Mouse (Mus musculus): ENCODE data around the gene Chtop. TPM values are rescaled to one million over a fixed set of nuclear protein-coding genes. Genes with fewer than 3 reads are reported as not detected.

Chtop gene
- total RNA-seq, 1 experiment, result 110 TPM

DNA sequence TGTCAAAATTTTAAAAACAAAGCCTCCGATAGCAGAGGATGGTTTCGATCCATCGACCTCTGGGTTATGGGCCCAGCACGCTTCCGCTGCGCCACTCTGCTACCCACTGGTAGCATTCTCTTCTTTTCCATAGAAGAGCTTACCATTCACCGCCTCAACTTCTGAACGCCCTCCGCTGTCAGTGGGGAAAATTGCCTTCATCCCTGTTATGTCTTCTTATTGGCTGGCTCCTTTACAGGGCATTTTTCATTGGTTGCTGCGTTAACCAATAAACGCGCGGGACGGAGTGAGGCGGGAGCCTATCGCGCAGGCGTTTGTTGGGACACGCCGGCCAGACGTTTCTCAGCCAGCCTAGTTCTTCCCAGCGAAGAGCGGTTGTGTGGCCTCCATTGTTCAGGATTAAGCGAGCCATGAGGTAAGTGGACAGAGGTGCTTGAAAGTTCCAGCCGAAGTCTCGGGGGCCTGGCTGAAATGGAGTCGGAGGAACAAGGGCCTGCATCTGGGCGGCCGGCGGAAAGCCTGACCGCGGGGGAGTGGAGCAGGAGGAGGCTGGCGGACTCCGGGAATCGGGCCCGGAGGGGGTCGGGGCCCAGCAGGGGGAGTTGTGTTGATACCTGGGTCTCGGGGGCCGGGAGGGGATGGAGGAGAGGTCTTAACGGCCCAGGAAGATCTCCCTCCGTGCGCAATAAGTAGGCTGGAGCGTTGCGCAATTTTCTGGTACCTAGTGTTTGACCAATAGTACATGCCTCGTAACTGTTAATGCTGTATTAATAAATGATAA lies 33.3 kb downstream of the Chtop start, which contains the start of gene Ilf2:
TSS of gene Ilf2 (plus strand) at position 296 of the 781 bp plus-strand sequence.
- H3K27ac ChIP-seq (ENCODE audit: insufficient read depth, low read depth, low read length, poor library complexity, severe bottlenecking), result peak within 1 kb of the TSS; percentile 87
- peak within 1 kb of the TSS; percentile 96 for H3K9ac ChIP-seq (ENCODE audit: insufficient read depth, low read depth, low read length, poor library complexity, severe bottlenecking)
- H3K9me3 ChIP-seq (ENCODE audit: control insufficient read depth, insufficient read depth, low read depth, low read length), result no peaks in the 10 kb centered on the region
- TF ChIP-seq ZNF384 (IDR thresholded peaks at IDR 0.05; ENCODE audit: low read depth, low read length) (no peak), MAFK (IDR thresholded peaks at IDR 0.05; ENCODE audit: insufficient read depth, low read depth, low read length) (peak; percentile 96), HCFC1 (IDR thresholded peaks at IDR 0.05; ENCODE audit: borderline replicate concordance, insufficient read depth, low read length) (peak; percentile 62; the same call in 1 of the 2 replicates), ZC3H11A (IDR thresholded peaks at IDR 0.05; ENCODE audit: borderline replicate concordance, low read depth, low read length) (no peak), CHD2 (IDR thresholded peaks at IDR 0.05; ENCODE audit: low read depth, low read length) (peak; percentile 94)
- peak within 1 kb of the TSS; percentile 89 to 96 for H3K4me3 ChIP-seq (ENCODE audit: insufficient read depth in 1 of 2, low read depth in 1 of 2, low read length in 2 of 2, poor library complexity in 1 of 2, severe bottlenecking in 1 of 2)
- in situ Hi-C loops (cut with MboI; ENCODE audit: low sequenced_read_pairs in 2 of 2, unreplicated experiment in 2 of 2), result no loop called here
- DNase-seq (ENCODE audit: low read depth, low spot score), result peak; percentile 94
- peaks cover 3% of the 10 kb centered on the region for H3K36me3 ChIP-seq (ENCODE audit: control insufficient read depth, insufficient read depth, low read length, poor library complexity, severe bottlenecking)
- peaks cover 2% of the 10 kb centered on the region in 2 experiments; a peak in 1 of 4 replicates for H3K4me1 ChIP-seq (ENCODE audit: control insufficient read depth in 2 of 2, insufficient read depth in 2 of 2, low read length in 2 of 2, poor library complexity in 1 of 2)

DNA sequence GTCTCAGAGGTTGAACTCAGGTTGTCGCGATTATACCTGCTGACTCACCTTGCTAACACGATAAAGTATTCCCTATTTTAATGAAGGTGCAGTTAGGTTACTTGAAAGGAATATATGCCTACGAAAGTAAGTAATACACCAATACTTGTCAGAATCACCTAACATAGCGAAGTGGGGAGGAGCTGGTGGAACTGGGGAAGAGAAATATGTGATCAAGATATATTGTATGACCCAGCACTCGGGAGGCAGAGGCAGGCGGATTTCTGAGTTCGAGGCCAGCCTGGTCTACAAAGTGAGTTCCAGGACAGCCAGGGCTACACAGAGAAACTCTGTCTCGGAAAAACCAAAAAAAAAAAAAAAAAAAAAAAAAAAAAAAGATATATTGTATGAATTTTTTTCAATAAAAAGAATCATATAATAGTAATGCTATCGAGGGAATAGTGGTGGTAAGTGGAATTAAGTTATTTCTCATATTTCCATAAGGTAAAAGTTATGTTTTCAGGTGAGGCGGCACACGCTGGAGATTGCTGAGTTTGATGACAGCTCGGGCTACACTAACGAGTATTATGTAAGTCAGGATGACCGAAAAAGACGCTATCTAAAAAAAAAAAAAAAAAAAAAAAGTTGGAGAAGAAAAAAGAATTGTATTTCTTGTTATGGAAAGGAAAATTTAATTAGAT lies 34.0 kb downstream of the Chtop start:
- H3K9ac ChIP-seq (ENCODE audit: insufficient read depth, low read depth, low read length, poor library complexity, severe bottlenecking), result no peak overlapping the region
- H3K4me3 ChIP-seq (ENCODE audit: insufficient read depth in 1 of 2, low read depth in 1 of 2, low read length in 2 of 2, poor library complexity in 1 of 2, severe bottlenecking in 1 of 2), result peak overlapping the region in 1 of 2 experiments; percentile 61; a peak in 2 of 4 replicates
- no peak overlapping the region for H3K27ac ChIP-seq (ENCODE audit: insufficient read depth, low read depth, low read length, poor library complexity, severe bottlenecking)
- peaks cover 2% of the 10 kb centered on the region in 2 experiments; a peak in 1 of 4 replicates for H3K4me1 ChIP-seq (ENCODE audit: control insufficient read depth in 2 of 2, insufficient read depth in 2 of 2, low read length in 2 of 2, poor library complexity in 1 of 2)
- TF ChIP-seq MAFK (IDR thresholded peaks at IDR 0.05; ENCODE audit: insufficient read depth, low read depth, low read length), result no peak
- no peak for TF ChIP-seq ZC3H11A (IDR thresholded peaks at IDR 0.05; ENCODE audit: borderline replicate concordance, low read depth, low read length)
- peak; percentile 83 for TF ChIP-seq ZNF384 (IDR thresholded peaks at IDR 0.05; ENCODE audit: low read depth, low read length)
- H3K9me3 ChIP-seq (ENCODE audit: control insufficient read depth, insufficient read depth, low read depth, low read length), result no peaks in the 10 kb centered on the region
- in situ Hi-C loops (cut with MboI; ENCODE audit: low sequenced_read_pairs in 2 of 2, unreplicated experiment in 2 of 2), result no loop called here
- no peaks in the 10 kb centered on the region; the same call in none of the 2 replicates for H3K36me3 ChIP-seq (ENCODE audit: control insufficient read depth, insufficient read depth, low read length, poor library complexity, severe bottlenecking)
- DNase-seq (ENCODE audit: low read depth, low spot score), result no peak

- no peaks in the 10 kb centered on the region for H3K36me3 ChIP-seq (ENCODE audit: control insufficient read depth, insufficient read depth, low read length, poor library complexity, severe bottlenecking)
- H3K27ac ChIP-seq (ENCODE audit: insufficient read depth, low read depth, low read length, poor library complexity, severe bottlenecking), result no peak overlapping the region
- in situ Hi-C loops (cut with MboI; ENCODE audit: low sequenced_read_pairs in 2 of 2, unreplicated experiment in 2 of 2), result no loop called here
- no peak overlapping the region for H3K9ac ChIP-seq (ENCODE audit: insufficient read depth, low read depth, low read length, poor library complexity, severe bottlenecking)
- no peaks in the 10 kb centered on the region for H3K9me3 ChIP-seq (ENCODE audit: control insufficient read depth, insufficient read depth, low read depth, low read length)
- no peak for DNase-seq (ENCODE audit: low read depth, low spot score)
- H3K4me3 ChIP-seq (ENCODE audit: insufficient read depth in 1 of 2, low read depth in 1 of 2, low read length in 2 of 2, poor library complexity in 1 of 2, severe bottlenecking in 1 of 2), result no peak overlapping the region
- TF ChIP-seq MAFK (IDR thresholded peaks at IDR 0.05; ENCODE audit: insufficient read depth, low read depth, low read length), result no peak
- 0 out of 2 replicates have a peak, but pooled peaks have one; percentile 22 for TF ChIP-seq ZNF384 (IDR thresholded peaks at IDR 0.05; ENCODE audit: low read depth, low read length)
- peaks cover 0 to 2% of the 10 kb centered on the region in 2 experiments; a peak in 1 of 4 replicates for H3K4me1 ChIP-seq (ENCODE audit: control insufficient read depth in 2 of 2, insufficient read depth in 2 of 2, low read length in 2 of 2, poor library complexity in 1 of 2)
Observed at GRCm38 (mm10) chr3:90472213-90472612, 37.1 kb downstream of the Chtop start.

DNA sequence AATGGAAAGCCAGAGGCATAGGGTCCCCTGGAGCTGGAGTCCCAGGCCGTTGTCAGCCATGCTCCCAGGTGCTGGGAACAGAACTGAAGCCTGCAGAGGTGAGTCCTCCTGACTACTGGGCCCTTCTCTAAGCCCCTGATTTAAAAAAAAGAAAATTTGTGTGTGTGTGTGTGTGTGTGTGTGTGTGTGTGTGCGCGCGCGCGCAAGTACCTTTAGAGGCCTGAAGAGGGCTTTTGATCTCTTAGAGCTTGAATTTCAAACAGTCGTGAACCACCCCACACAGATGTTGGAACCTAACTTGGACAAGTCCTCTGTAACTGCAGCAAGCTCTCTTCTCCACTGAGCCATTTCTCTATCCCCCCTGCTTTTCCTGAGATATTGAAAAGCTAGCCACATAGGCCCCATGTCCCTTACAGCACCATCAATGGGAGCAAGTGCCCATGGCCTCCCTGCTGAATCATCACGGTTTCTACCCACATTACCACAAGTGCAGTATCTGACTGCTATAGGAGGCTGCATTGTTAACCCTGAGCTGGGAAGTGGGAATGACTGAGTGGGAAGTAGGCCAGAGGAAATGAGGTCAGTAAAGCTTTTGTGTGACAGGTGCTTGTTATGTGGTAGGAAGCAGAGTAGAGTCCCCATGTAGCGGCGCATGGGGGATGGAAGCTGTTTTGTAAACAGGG lies 41.5 kb downstream of the Chtop start:
- DNase-seq (ENCODE audit: low read depth, low spot score), result no peak
- H3K36me3 ChIP-seq (ENCODE audit: control insufficient read depth, insufficient read depth, low read length, poor library complexity, severe bottlenecking), result no peaks in the 10 kb centered on the region

More for the DNA sequence above, 41.5 kb downstream of the Chtop start:
- Histone ChIP-seq H3K4me3 (ENCODE audit: insufficient read depth in 1 of 2, low read depth in 1 of 2, low read length in 2 of 2, poor library complexity in 1 of 2, severe bottlenecking in 1 of 2) (no peak overlapping the region), H3K9ac (ENCODE audit: insufficient read depth, low read depth, low read length, poor library complexity, severe bottlenecking) (no peak overlapping the region), H3K27ac (ENCODE audit: insufficient read depth, low read depth, low read length, poor library complexity, severe bottlenecking) (no peak overlapping the region), H3K9me3 (ENCODE audit: control insufficient read depth, insufficient read depth, low read depth, low read length) (no peaks in the 10 kb centered on the region), H3K4me1 (ENCODE audit: control insufficient read depth in 2 of 2, insufficient read depth in 2 of 2, low read length in 2 of 2, poor library complexity in 1 of 2) (peaks cover 0 to 2% of the 10 kb centered on the region in 2 experiments; a peak in 1 of 4 replicates)
- TF ChIP-seq ZNF384 (IDR thresholded peaks at IDR 0.05; ENCODE audit: low read depth, low read length) (peak; percentile 65; the same call in 1 of the 2 replicates), MAFK (IDR thresholded peaks at IDR 0.05; ENCODE audit: insufficient read depth, low read depth, low read length) (no peak), HCFC1 (IDR thresholded peaks at IDR 0.05; ENCODE audit: borderline replicate concordance, insufficient read depth, low read length) (no peak), ZC3H11A (IDR thresholded peaks at IDR 0.05; ENCODE audit: borderline replicate concordance, low read depth, low read length) (no peak), CHD2 (IDR thresholded peaks at IDR 0.05; ENCODE audit: low read depth, low read length) (no peak)
- in situ Hi-C loops (cut with MboI; ENCODE audit: low sequenced_read_pairs in 2 of 2, unreplicated experiment in 2 of 2), result loop anchor here in 1 of 2 experiments (5.0 kb wide), 1 partner anchor 50 kb away; no protein-coding TSS in a partner anchor

Measured in ES-E14 (cell line).